Mouse (Mus musculus) forebrain, embryonic 11.5 days (tissue): ENCODE results near the gene Sync. TPM values are rescaled to one million over a fixed set of nuclear protein-coding genes. Genes with fewer than 3 reads are reported as not detected.

Experiments
- ATAC-seq: fragments of 200-750 bp; cut with Nextera tagmentation; replicated peaks from 2 replicates; pipeline ENCODE4 v1.8.0; 2017; ENCODE audit warnings: moderate TSS enrichment; ENCODE audit not compliant: low FRiP score
- DNase-seq: peaks from one replicate; pipeline ENCODE4 v3.0.0-alpha.2; 2017; ENCODE audit warnings: low spot score
- H3K27ac ChIP-seq: fragments of 300-500 bp; sonication (generic); 2 replicates; pipeline ENCODE4 v1.5.1; 2014; ENCODE audit warnings: low read depth, low read length
- H3K27me3 ChIP-seq: fragments of 300-500 bp; sonication (generic); 2 replicates; pipeline ENCODE4 v1.6.1; 2014; ENCODE audit warnings: mild to moderate bottlenecking, low read length, mixed read lengths; ENCODE audit not compliant: control insufficient read depth, insufficient read depth
- H3K36me3 ChIP-seq: fragments of 300-500 bp; sonication (generic); 2 replicates; pipeline ENCODE4 v1.6.1; 2014; ENCODE audit warnings: mild to moderate bottlenecking, low read length, moderate library complexity, mixed read lengths; ENCODE audit not compliant: control insufficient read depth, insufficient read depth
- H3K4me1 ChIP-seq: fragments of 300-500 bp; sonication (generic); replicated peaks from 2 replicates; pipeline ENCODE4 v1.6.1; 2014; ENCODE audit warnings: low read length, mixed read lengths; ENCODE audit not compliant: control insufficient read depth, insufficient read depth
- H3K4me2 ChIP-seq: fragments of 300-500 bp; sonication (generic); 2 replicates; pipeline ENCODE4 v1.6.1; 2014; ENCODE audit warnings: low read depth, mild to moderate bottlenecking, low read length, moderate library complexity, mixed read lengths; ENCODE audit not compliant: severe bottlenecking
- H3K4me3 ChIP-seq: fragments of 300-500 bp; sonication (generic); 2 replicates; pipeline ENCODE4 v1.5.1; 2014; ENCODE audit warnings: low read depth, low read length
- H3K9ac ChIP-seq: fragments of 300-500 bp; sonication (generic); 2 replicates; pipeline ENCODE4 v1.6.1; 2014; ENCODE audit warnings: low read length
- H3K9me3 ChIP-seq: fragments of 300-500 bp; sonication (generic); 2 replicates; pipeline ENCODE4 v1.6.1; 2016; ENCODE audit warnings: low read length, mixed read lengths; ENCODE audit not compliant: control insufficient read depth
- WGBS: fragments of 180-500 bp; shearing (Covaris S2); extraction: QIAGEN DNeasy Blood & Tissue Kit; methylation state at CpG from one replicate; pipeline ENCODE4 v1.1.7; 2014; 5-methylcytosine and 5-hydroxymethylcytosine counted together
- polyA plus RNA-seq: library from polyadenylated mRNA; unstranded; fragments of >200 nt; fragmentation: Nextera tagmentation; extraction: Ambion mirVana; gene quantifications from 2 replicates; pipeline ENCODE4 v1.2.1, GENCODE M21; 2014

Gene Sync
- polyA plus RNA-seq, 1 experiment from 2014 or later: 0.57 TPM

DNA sequence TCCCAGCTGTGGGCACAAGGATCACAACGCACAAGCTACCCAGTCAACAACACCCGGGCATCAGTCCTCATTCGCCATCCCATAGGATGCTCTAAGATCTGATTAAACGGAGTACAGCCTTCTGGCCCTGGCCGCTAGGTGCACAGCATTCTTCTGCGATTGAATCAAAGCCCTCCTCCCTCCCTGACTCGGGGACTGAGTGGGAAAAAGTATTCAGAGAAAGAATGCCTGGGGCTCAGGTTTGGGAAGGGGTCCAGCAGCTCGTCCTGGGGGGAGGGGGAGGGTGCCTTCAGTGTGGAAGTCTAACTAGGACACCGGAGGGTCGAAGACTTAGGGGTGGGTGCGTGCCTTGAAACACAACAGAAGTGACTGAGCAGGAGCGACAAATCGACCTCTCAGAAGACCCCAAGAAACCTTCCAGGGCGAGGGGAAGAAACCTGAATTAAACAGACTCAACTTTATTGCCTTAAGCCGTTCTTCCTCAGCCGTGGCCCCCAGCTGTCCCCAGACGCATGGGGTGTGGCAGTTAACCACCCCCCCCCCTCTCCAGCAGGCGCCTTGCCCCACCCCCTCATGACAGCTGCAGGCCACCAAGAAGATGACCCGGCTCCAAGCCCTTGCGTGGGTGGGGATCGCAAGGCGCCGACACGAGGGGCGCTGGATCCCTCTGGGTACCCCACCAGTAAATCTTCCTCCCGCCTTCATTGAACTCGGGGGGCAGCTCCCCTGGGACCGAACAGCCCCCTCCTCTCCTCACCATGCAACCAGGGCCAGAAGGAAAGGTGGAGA, 540 bp upstream of the Sync start:
- Histone ChIP-seq H3K9me3 (no peaks in the 10 kb centered on the region), H3K36me3 (no peaks in the 10 kb centered on the region), H3K27ac (no peak overlapping the region), H3K4me2 (peak overlapping the region; percentile 96), H3K4me1 (peaks cover 10% of the 10 kb centered on the region; the same call in 1 of the 2 replicates), H3K4me3 (peak overlapping the region; percentile 46), H3K27me3 (peaks cover 9% of the 10 kb centered on the region; the same call in 1 of the 2 replicates), H3K9ac (peak overlapping the region; percentile 53)
- DNase-seq (peak; percentile 63), ATAC-seq (no peak)
- WGBS: 3% methylated on average over 28 of the region's 28 CpGs

DNA sequence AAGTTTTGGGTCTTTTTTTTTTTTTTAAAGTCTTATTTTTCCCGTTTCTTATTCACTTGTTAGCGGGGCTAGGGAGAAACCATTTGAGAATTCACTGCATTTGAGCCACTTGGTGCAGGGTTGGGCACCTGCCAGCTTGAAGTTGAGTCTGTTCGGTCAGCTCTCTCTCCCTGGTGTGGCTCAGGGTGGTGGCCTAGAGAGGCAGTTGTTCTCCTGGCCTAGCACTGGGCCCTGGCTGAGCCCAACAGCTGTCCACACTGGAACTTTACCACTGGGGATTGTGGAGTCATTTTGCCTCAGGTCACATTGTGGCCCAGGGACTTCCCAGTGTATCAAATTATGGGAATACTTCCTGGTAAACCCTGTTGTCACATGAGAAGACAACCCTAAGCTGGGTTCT, 650 bp downstream of the Sync start:
- Histone ChIP-seq H3K4me2 (peak overlapping the region; percentile 96; the same call in 1 of the 2 replicates), H3K27ac (no peak overlapping the region), H3K27me3 (peaks cover 9% of the 10 kb centered on the region; the same call in 1 of the 2 replicates), H3K9me3 (no peaks in the 10 kb centered on the region), H3K4me3 (no peak overlapping the region), H3K4me1 (peaks cover 10% of the 10 kb centered on the region; the same call in 1 of the 2 replicates), H3K36me3 (no peaks in the 10 kb centered on the region), H3K9ac (no peak overlapping the region)
- DNase-seq: no peak
- 41% methylated on average over 3 of the region's 3 CpGs for WGBS
- no peak for ATAC-seq

DNA sequence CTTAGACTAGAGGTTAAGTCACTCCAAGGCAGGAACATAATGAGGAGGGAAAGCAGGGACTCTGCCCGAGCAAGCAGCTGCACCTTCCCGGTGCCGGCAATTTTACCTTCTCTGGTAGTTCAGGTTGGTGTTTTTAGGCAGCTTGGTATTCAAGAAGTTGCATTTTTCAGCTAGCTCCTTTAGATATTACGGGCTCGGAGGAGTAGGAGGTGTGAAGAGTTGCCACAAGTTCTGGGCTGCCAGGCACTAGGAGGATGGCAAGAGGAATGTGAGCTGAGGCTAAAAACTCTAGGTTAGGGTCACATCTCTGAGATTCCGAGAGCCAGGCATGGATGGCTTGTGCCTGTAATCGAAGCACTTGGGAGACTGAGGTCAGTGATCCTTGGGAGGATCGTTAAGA, 2.3 kb downstream of the Sync start:
- H3K27ac ChIP-seq: no peak overlapping the region
- no peak overlapping the region for H3K4me3 ChIP-seq
- DNase-seq: no peak
- 91% methylated on average over 8 of the region's 8 CpGs for WGBS
- H3K36me3 ChIP-seq: no peaks in the 10 kb centered on the region
- no peak for ATAC-seq
- no peak overlapping the region for H3K9ac ChIP-seq
- peaks cover 9% of the 10 kb centered on the region; the same call in 1 of the 2 replicates for H3K27me3 ChIP-seq
- no peak overlapping the region for H3K4me2 ChIP-seq
- no peaks in the 10 kb centered on the region for H3K9me3 ChIP-seq
- peaks cover 10% of the 10 kb centered on the region; the same call in 1 of the 2 replicates for H3K4me1 ChIP-seq

DNA sequence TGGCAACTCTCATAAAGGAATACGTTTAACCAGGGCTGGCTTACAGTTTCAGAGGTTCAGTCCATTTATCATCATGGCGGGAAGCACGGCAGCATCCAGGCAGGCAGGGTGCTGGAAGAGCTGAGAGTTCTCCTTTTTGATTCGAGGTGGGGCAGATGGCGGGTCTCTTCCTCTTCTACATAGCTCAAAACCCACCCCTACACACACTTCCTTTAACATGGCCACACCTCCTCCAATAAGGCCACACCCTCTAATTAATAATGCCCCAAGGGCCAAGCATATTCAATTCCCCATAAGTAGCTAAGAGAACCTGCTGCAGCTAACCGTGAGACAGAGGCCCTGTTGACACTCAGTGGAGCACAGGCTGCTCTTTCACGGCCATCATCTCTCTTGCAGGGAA, 5.4 kb downstream of the Sync start:
- no peak overlapping the region for H3K9ac ChIP-seq
- H3K27ac ChIP-seq: no peak overlapping the region
- ATAC-seq: no peak
- no peaks in the 10 kb centered on the region; the same call in 1 of the 2 replicates for H3K27me3 ChIP-seq
- 71% methylated on average over 7 of the region's 7 CpGs for WGBS
- no peak for DNase-seq
- no peaks in the 10 kb centered on the region for H3K9me3 ChIP-seq
- H3K36me3 ChIP-seq: no peaks in the 10 kb centered on the region
- 0 out of 2 replicates have a peak, but pooled peaks cover 2% of the 10 kb centered on the region for H3K4me1 ChIP-seq
- no peak overlapping the region for H3K4me3 ChIP-seq
- H3K4me2 ChIP-seq: no peak overlapping the region

DNA sequence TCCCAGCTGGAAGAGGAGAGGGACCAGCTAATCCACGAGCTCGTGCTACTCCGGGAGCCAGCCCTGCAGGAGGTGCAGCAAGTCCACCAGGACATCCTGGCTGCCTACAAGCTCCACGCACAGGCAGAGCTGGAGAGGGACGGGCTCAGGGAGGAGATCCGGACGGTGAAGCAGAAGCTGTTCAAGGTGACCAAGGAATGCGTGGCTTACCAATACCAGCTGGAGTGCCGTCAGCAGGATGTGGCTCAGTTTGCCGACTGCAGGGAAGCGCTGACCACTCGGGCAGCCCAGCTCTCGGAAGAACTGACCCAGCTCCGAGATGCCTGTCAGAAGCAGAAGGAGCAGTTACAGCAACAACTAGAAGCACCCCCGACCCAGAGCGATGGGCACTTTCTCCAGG, 6.3 kb downstream of the Sync start:
- Histone ChIP-seq H3K27ac (no peak overlapping the region), H3K4me3 (no peak overlapping the region), H3K27me3 (no peaks in the 10 kb centered on the region), H3K36me3 (no peaks in the 10 kb centered on the region), H3K4me1 (peaks cover 3% of the 10 kb centered on the region; the same call in 1 of the 2 replicates), H3K4me2 (no peak overlapping the region), H3K9me3 (no peaks in the 10 kb centered on the region), H3K9ac (no peak overlapping the region)
- DNase-seq (no peak), ATAC-seq (no peak)
- 35% methylated on average over 16 of the region's 16 CpGs for WGBS

DNA sequence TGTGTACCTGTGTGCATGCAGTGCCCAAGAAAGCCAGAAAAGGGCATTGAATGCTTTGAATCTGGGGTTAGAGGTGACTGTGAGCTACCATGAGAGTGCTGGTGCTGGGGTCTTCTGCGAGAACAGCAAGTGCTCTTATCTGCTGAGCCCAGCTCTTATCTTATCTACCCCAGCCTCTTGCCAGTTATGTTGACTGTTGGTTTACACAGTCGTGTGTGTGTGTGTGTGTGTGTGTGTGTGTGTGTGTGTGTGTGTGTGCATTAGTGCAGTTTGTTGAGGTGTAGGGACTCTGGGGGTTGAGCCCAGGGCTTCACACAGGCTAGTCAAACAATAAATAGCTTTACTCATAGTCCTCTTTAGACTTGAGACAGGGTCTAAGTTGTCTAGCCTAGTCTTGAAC, 7.8 kb downstream of the Sync start:
- no peak overlapping the region for H3K27ac ChIP-seq
- H3K4me2 ChIP-seq: no peak overlapping the region
- 91% methylated on average over 2 of the region's 2 CpGs for WGBS
- no peaks in the 10 kb centered on the region for H3K9me3 ChIP-seq
- H3K4me1 ChIP-seq: peaks cover 3% of the 10 kb centered on the region; the same call in 1 of the 2 replicates
- no peaks in the 10 kb centered on the region for H3K27me3 ChIP-seq
- ATAC-seq (no peak), DNase-seq (no peak)
- no peak overlapping the region for H3K9ac ChIP-seq
- H3K4me3 ChIP-seq: no peak overlapping the region
- H3K36me3 ChIP-seq: no peaks in the 10 kb centered on the region

DNA sequence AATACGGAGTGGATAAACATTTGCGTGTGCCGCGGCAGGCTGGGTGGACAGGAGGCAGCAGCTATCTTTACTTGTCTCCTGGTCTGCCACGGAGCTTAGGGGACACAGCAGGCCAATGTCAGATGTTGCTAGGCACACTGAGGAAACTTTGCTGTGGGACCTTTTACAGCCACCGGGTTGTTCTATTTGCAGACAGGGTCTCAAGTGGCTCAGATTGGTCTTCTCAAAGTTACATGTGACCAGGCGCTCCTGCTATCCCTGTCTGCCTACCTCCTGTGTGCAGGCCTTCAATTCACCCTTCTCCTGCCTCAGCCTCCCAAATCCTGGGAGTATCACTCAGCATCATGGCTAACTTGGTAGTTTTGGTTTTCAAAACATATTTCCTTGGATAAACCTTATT, 8.6 kb downstream of the Sync start:
- no peaks in the 10 kb centered on the region for H3K27me3 ChIP-seq
- H3K27ac ChIP-seq: no peak overlapping the region
- DNase-seq: no peak
- peaks cover 3% of the 10 kb centered on the region; the same call in 1 of the 2 replicates for H3K4me1 ChIP-seq
- no peak overlapping the region for H3K9ac ChIP-seq
- H3K4me2 ChIP-seq: no peak overlapping the region
- no peak overlapping the region for H3K4me3 ChIP-seq
- WGBS: 91% methylated on average over 7 of the region's 7 CpGs
- no peaks in the 10 kb centered on the region for H3K36me3 ChIP-seq
- H3K9me3 ChIP-seq: no peaks in the 10 kb centered on the region
- no peak for ATAC-seq

DNA sequence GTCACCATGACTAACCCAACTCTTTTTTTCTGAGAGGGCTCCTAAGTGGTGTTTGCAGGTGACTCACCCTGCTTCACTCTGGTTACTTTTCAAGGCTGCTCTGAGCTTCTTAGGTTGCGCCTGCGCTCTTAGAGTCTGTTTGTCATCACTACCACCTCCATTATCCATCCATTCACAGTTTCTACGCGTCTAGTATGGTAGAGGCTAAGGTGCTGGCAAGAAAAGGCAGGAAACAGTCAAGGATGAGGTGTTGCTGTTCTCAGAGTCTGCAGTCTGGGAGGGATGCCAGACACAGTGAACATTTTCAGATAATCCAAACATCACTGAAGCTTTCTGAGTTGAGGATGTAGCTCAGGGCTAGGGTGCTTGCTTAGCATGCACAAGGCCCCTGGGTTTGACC, 10.3 kb downstream of the Sync start:
- DNase-seq: no peak
- H3K27me3 ChIP-seq: no peaks in the 10 kb centered on the region
- H3K4me1 ChIP-seq: peaks cover 3% of the 10 kb centered on the region; the same call in 1 of the 2 replicates
- ATAC-seq: no peak
- H3K36me3 ChIP-seq: no peaks in the 10 kb centered on the region
- H3K9ac ChIP-seq: no peak overlapping the region
- WGBS: 92% methylated on average over 4 of the region's 4 CpGs
- H3K27ac ChIP-seq: no peak overlapping the region
- H3K4me2 ChIP-seq: no peak overlapping the region
- no peak overlapping the region for H3K4me3 ChIP-seq
- H3K9me3 ChIP-seq: no peaks in the 10 kb centered on the region

DNA sequence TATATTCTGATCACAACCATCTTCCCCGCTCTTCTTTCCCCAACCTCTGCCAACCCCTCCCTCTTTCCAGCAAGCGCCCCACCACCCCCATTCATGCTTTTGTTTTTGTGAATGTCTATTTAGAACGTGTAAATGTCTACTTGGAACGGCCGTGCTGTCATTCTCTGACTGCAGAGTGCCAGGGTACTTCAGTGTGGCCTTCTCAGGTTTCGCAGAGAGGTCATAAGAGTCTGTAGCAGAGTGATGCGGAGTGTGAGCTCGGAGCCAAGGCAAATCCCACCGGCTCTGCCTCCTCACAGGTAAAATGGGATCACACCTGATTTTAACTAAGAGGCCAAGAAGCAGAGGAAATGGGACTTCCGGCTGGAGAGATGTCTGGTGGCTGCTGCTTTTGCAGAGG, 11.7 kb downstream of the Sync start:
- H3K4me1 ChIP-seq: peaks cover 3% of the 10 kb centered on the region; the same call in 1 of the 2 replicates
- no peak for ATAC-seq

More for the DNA sequence above, 11.7 kb downstream of the Sync start:
- no peak for DNase-seq
- H3K27ac ChIP-seq: no peak overlapping the region
- no peak overlapping the region for H3K9ac ChIP-seq
- H3K36me3 ChIP-seq: no peaks in the 10 kb centered on the region
- no peaks in the 10 kb centered on the region for H3K9me3 ChIP-seq
- no peak overlapping the region for H3K4me3 ChIP-seq
- 55% methylated on average over 10 of the region's 10 CpGs for WGBS
- no peaks in the 10 kb centered on the region for H3K27me3 ChIP-seq
- H3K4me2 ChIP-seq: no peak overlapping the region
